33 mouse cellular contexts compared by ENCODE assay signal in the genomic region with DNA sequence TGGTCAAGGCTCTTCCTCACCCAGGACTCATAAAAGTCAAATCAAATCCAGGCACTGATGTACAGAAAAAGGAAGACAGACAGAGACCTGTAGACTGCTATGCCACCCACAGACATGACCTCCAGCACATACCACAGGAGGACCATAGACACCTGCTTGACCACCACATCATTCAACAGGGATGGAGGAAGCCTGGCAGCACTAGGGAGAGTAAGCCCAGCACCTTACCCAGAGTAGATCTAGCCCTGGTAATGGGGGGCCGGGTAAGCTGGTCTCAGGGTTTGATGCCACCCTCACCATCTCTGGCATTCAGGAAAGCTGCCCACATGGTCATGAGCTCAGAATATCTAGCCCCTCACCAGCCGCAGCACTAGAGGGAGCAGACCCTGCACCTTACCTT.
"Had no signal": no experiment of that assay in that cellular context is flagged by ENCODE, and none has a peak within 500 bp of the region (broad histone marks: within the 10 kb centered on the region; RNA-seq: fewer than 3 reads in every experiment).

No protein-coding gene starts in this region.

- DNase-seq: heart, postnatal 10 days; heart, postnatal 14 days; heart, postnatal 36 days; heart, postnatal 4 days; kidney, adult 11 months; kidney, adult 18-20 months; kidney, adult 2 months; kidney, adult 8-10 months; kidney, adult 9 months; kidney, postnatal 10 days; kidney, postnatal 14 days; kidney, postnatal 36 days; kidney, postnatal 4 days; layer of hippocampus, adult 9-11 months; layer of hippocampus, postnatal 36 days had no signal

- H3K9ac ChIP-seq: heart, embryonic 12.5 days; heart, embryonic 13.5 days; heart, embryonic 15.5 days; hindbrain, embryonic 12.5 days; hindbrain, embryonic 13.5 days; hindbrain, embryonic 14.5 days; hindbrain, embryonic 15.5 days; intestine, embryonic 15.5 days; kidney, embryonic 15.5 days had no signal

- H3K4me2 ChIP-seq: heart, embryonic 12.5 days; heart, embryonic 13.5 days; heart, embryonic 15.5 days; hindbrain, embryonic 12.5 days; hindbrain, embryonic 13.5 days; hindbrain, embryonic 14.5 days; hindbrain, embryonic 15.5 days; intestine, embryonic 15.5 days; kidney, embryonic 15.5 days had no signal

- H3K9me3 ChIP-seq: heart, embryonic 12.5 days; heart, embryonic 13.5 days; heart, embryonic 15.5 days; hindbrain, embryonic 10.5 days; hindbrain, embryonic 12.5 days; hindbrain, embryonic 13.5 days; hindbrain, embryonic 15.5 days; intestine, embryonic 15.5 days; kidney, embryonic 15.5 days had no signal

- H3K4me3 ChIP-seq: heart, embryonic 12.5 days; heart, embryonic 13.5 days; heart, embryonic 15.5 days; hindbrain, embryonic 10.5 days; hindbrain, embryonic 12.5 days; hindbrain, embryonic 13.5 days; hindbrain, embryonic 15.5 days; intestine, embryonic 15.5 days; kidney, embryonic 15.5 days; layer of hippocampus, adult 2 months; left cerebral cortex, adult 2 months had no signal

- H3K36me3 ChIP-seq: heart, embryonic 12.5 days; heart, embryonic 13.5 days; heart, embryonic 15.5 days; hindbrain, embryonic 10.5 days; hindbrain, embryonic 12.5 days; hindbrain, embryonic 13.5 days; hindbrain, embryonic 15.5 days; intestine, embryonic 15.5 days; kidney, embryonic 15.5 days had no signal

- ATAC-seq: hindbrain, embryonic 16.5 days; hindbrain, postnatal 0 days; inflammation-experienced regulatory T-cells, adult 6 months; intestine, embryonic 15.5 days; intestine, embryonic 16.5 days; intestine, postnatal 0 days had no signal

- H3K27ac ChIP-seq: heart, embryonic 13.5 days; heart, embryonic 15.5 days; hindbrain, embryonic 10.5 days; hindbrain, embryonic 12.5 days; hindbrain, embryonic 13.5 days; hindbrain, embryonic 14.5 days; hindbrain, embryonic 15.5 days; hindbrain, postnatal 0 days; intestine, embryonic 15.5 days; kidney, embryonic 15.5 days; kidney, postnatal 0 days; layer of hippocampus, adult 2 months; left cerebral cortex, adult 2 months had no signal

- H3K27me3 ChIP-seq: heart, embryonic 12.5 days; heart, embryonic 13.5 days; heart, embryonic 15.5 days; hindbrain, embryonic 12.5 days; hindbrain, embryonic 13.5 days; hindbrain, embryonic 15.5 days; intestine, embryonic 15.5 days; kidney, embryonic 15.5 days had no signal

- H3K4me1 ChIP-seq: heart, embryonic 12.5 days; heart, embryonic 13.5 days; heart, embryonic 15.5 days; hindbrain, embryonic 10.5 days; hindbrain, embryonic 12.5 days; hindbrain, embryonic 13.5 days; hindbrain, embryonic 15.5 days; intestine, embryonic 15.5 days; kidney, embryonic 15.5 days had no signal
